Mouse (Mus musculus) adrenal gland, postnatal 14 days (tissue): Measurements from ENCODE around the gene Pitpna. TPM values are rescaled to one million over a fixed set of nuclear protein-coding genes. Genes with fewer than 3 reads are reported as not detected.
A peak's percentile ranks its signal among the peaks of the same experiment; 100 is the strongest.
"Not testable (repeated sequence)": the region's sequence is repeated elsewhere in the genome, so short reads cannot be mapped to it uniquely, and the experiment has no call there.

Experiments
- DNase-seq: peaks from one replicate; pipeline ENCODE4 v3.0.0; 2021; ENCODE audit warnings: mixed read lengths
- total RNA-seq: library from RNA; stranded (reverse); gene quantifications from 2 replicates; pipeline ENCODE4 v1.2.3, GENCODE M21; 2021

Pitpna gene
- total RNA-seq, 1 experiment from 2014 or later, result 150 TPM

DNA sequence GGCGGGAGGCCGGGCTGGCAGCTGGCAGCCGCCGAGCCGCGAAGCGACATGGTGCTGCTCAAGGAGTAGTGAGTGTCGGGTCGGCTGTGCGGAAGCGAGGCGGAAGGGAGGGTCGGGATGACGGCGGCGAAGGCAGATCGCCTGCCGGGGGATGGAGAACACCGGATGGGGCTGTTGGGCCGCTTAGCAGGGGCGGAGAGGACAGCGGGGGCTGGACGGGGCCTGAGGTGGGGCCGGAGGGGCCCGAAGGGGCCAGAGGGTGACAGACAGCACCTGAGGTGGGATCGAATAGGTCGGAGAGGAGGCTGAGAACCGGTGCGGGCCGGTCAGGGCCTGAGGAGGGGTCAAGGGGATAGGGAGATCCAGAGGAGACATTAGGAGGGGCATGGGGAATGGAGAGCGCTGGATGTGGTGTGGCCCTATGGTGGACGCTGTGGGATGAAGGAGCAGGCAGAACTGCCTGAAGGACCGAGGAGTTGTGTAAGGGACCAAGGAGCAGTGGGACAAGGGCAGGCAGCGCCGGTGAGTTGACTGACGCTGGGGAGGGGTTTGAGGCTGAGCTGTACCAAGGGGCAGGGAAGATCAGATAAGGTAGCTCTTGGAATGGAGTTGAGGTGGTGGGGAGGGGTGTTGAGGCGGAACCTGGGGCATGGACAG, 516 bp downstream of the Pitpna start:
- DNase-seq, result no peak

- peak; percentile 65 for DNase-seq
These were observed 4.7 kb downstream of the Pitpna start for GRCm38 (mm10) chr11:75592612-75593011.

- DNase-seq, result no peak
These were observed 6.5 kb downstream of the Pitpna start for GRCm38 (mm10) chr11:75594431-75594830.

DNA sequence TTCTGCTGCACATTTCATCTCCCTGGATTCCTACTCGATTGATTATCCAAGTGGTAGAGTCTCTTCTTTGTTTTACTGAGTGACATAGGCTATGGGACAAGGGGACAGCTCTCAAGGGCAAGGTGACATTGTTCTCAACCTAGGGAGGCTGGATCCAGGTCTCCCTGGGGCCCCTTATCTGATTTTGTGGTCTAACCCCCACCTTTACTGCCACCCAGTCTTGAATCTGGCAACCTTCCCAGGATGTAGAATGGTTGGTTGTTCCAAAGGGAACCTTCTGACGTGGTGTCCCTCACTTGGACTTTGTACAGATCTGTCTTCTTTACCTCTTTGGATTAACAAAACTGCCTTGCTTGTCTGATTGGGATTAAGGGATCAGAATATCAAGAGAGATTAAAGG, 7.5 kb downstream of the Pitpna start:
- no peak for DNase-seq

DNA sequence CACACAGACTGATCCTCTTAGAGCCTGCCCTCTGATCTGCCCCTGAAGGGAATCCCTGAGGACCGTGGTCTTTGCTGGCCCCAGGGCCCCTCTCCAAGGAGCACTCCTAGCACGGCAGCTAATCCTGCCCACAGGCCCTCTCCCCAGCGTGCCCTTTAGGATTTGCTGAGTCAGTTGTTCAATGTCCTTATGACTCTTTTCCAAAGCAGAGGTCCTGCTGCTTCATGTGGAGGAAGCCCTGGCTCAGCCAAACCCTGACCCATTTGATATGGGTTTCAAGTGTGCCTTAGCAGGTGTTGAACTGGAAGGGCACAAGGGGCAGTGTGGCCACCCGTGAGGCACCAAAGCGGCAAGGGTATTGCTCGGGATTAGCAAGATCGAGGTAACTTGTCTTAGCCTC, 7.9 kb downstream of the Pitpna start:
- DNase-seq, result peak; percentile 31

- DNase-seq, result peak; percentile 68
These were observed 8.9 kb downstream of the Pitpna start for GRCm38 (mm10) chr11:75596726-75597255.

GRCm38 (mm10) chr11:75598004-75598403, 10.1 kb downstream of the Pitpna start:
- no peak for DNase-seq

DNA sequence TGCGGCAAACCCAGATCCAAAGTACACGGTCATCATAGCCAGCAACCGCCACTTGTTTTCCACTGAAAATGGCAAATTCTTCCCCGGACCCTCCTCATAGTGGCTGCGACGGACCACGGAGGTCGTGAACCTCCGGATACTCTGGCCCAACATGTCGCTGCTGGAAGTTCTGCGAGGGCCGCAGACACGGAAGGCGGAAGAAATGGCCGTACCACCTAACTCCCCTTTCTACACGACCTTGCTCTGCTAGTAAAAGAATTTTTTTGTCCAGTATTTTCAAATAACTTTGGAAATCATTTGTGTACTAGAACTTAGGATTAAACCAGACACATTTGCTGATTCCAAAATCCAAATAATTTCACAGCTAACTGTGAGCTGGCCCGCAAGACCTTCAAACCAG, 11.9 kb downstream of the Pitpna start:
- DNase-seq, result not testable (repeated sequence)

DNA sequence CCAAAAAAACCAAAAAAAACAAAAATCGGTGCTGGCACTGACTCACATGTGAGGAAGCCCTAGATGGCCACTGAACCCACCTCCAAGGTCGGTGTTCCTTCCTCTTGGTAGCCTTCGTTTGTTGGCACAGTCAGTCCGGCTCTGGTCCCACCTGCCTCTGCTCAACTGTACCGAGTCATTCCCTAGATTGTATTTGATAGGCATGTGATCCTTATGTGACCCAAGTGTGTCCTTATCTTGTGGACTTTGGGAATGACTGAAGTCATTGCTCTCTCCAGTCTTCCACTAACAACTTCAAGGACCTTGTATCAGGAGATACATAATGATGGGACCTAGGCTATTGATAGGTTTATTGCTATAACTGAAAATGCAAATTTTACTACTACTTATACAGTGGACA, 16.9 kb downstream of the Pitpna start:
- DNase-seq, result no peak

DNA sequence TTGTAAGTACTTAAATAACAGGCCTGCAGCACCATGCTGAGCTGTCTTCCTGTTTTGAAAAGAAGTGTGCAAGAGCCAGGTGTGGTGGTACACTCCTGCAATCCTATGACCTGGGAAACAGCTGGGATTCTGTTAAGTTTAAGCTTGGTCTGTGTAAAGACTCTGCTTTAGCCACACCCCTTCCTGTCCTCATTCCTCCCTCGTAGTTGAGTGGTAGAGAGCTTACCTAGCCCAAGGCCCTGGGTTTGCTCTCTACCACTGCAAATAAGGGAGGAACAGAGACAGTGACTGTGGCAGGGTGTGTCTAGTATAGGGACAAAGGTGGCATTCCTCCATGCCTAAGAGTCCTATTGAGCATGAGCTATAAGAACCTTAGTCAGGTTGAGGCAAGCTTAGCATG, 17.4 kb downstream of the Pitpna start:
- no peak for DNase-seq

DNA sequence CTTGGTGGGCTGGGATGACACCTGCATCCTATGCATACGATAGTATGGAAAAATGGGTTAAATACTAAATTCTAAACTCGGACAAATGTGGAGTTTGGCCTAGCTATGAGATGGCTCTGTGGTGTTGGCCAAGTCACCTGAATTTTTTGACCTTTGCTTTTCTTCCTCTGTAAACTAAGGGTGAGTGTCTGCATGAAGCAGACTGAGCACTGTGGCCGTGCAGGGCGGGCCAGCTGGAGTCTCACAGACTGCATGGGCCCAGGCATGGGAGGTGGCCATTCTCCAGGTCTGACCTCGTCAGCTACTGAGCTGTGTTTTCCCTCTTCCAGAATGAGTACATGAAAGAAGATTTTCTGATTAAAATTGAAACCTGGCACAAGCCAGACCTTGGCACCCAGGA, 20.9 kb downstream of the Pitpna start:
- no peak for DNase-seq

DNA sequence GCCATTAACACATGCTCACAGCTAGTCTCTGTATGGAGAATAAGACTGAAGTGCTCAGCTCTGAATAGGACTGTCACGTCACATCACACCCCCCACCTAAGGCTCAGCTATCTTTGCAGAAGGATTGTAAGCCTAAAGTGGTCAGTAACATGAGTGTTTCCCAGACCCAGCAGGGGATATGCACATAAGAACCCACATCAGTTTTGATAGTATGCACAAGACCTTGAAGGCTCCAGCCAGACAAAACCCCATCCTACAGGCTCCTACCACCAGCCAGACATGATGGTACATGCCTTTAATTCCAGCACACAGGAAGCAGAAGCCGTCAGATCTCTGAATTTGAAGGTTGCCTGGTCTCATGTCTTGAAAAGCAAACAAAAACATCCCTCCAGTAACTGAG, 22.1 kb downstream of the Pitpna start:
- no peak for DNase-seq

- no peak for DNase-seq
These were observed 26.9 kb downstream of the Pitpna start for GRCm38 (mm10) chr11:75614769-75615168.

DNA sequence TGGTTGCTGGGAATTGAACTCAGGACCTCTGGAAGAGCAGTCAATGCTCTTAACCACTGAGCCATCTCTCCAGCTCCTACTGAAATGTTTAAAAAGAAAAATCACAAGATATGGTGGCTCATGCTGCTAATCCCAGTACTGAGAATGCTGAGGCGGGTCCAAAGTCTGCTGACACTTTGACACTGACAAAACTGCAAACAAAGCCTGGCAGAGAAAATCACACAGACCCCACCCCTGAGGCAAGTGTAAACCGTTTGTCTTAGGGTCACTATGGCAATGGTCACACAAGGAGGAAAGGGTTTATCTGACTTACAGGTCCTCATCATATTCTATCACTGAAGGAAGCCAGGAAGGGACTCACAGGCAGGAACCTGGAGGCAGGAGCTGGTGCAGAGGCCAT, 27.7 kb downstream of the Pitpna start:
- DNase-seq, result no peak

DNA sequence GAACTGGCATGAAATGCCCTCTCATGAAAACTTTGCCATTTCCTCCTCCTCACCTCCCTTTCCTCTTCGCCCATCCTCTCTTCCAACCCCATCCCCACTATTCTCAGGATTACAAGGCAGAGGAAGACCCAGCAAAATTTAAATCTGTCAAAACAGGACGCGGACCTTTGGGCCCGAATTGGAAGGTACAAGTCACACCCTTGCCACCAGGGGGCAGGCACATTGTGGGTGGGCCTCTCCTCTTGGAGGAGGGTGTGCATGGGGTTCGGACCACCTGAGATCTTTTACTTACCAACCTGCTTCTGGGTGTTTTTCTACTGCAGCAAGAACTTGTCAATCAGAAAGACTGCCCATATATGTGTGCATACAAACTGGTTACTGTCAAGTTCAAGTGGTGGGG, 31.2 kb downstream of the Pitpna start:
- DNase-seq, result peak; percentile 66

GRCm38 (mm10) chr11:75620136-75620780, 32.4 kb downstream of the Pitpna start:
- DNase-seq, result peak; percentile 86

DNA sequence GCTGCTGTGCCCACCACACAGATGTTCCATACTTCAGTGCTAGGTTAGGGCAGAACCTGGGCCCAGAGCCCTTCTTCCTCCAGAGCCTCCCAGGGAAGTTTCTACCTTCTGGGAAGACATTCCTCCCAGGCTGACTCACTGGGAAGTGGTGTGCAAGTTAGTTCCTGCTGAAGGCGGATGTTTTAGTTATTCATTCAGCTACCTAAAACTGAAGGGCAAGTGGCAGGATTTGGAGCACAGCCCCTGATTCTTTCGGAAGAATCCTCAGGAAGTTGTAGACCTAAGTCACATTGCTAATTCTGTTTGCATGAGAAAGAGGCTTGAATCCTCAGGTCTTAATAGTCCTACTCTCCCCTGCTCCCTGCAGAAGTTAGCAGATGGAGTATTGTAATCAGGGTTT, 33.5 kb downstream of the Pitpna start:
- no peak for DNase-seq

GRCm38 (mm10) chr11:75622588-75623329, 34.9 kb downstream of the Pitpna start:
- DNase-seq, result no peak

- DNase-seq, result no peak
These were observed 36.2 kb downstream of the Pitpna start for GRCm38 (mm10) chr11:75624102-75624554.

- DNase-seq, result peak; percentile 78
These were observed 37.9 kb downstream of the Pitpna start for GRCm38 (mm10) chr11:75625820-75626219.

GRCm38 (mm10) chr11:75630098-75630497, 42.2 kb downstream of the Pitpna start:
- no peak for DNase-seq

DNA sequence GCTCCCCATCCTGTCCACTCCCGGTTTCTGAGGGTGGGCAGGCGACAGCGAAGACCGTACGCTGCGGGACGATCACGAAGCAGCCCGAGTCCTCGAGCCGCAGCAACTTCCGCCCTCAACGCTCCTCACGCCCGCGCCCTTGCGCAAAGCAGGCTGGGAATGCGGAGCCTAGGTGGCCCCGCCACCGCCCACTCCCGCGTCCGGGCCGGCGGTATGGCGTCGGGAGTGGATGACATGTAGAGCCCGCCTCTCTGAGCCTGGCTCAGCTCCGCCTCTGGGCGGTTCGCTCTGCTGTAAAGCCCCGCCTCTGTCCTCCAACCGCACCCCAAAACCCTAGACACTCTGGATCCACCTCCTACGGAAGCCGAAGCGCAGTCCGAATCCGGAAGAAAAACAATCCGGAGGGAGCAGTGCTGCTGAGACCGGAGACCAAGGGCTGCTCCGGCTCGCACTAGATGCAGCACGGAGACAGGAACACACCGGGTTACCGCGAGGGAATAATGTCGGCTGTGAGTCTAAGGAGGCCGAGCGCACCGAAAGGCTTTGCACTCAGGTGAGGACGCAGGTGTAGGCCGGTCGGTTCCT, 42.8 kb downstream of the Pitpna start, which contains the start of gene Inpp5k:
Gene Inpp5k (plus strand): TSS at position 344 of the 585 bp plus-strand sequence.
- peak; percentile 97 for DNase-seq
